Mouse (Mus musculus) liver, adult 2 months (tissue): ENCODE results near the gene Chrna9.

Experiments used
- CTCF ChIP-seq: fragments of 200-500 bp; IDR thresholded peaks from 2 replicates; pipeline ENCODE4 v1.5.1; 2011; ENCODE audit warnings: low read depth, low read length, control low read depth
- POLR2A ChIP-seq: fragments of 200-500 bp; IDR thresholded peaks from 2 replicates; pipeline ENCODE4 v1.6.1; 2011; ENCODE audit warnings: low read length, control low read depth; ENCODE audit not compliant: insufficient read depth; ENCODE audit errors: extremely low read depth

DNA sequence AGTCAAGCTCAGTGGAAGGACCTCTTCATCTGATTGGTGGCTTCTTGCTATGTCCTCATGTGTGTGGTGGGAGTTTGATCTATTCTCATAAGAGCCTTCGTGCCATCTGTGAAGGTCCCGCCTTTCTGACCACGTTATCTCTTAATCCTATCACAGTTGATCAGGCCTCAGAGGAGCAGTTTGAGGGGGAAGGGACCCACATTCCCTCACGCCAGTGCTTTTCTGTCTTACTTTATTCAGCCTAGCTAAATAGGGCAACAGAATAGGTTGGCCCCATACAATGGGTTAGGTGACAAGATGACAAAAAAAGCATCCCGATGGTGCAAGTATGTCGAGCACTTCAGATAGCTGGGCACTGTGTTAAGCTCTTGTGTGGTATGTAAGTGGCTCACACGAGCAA lies 39.0 kb upstream of the Chrna9 start:
- TF ChIP-seq CTCF (no peak), POLR2A (no peak)
